Comparison of ENCODE assay signal across 8 mouse cellular contexts in the genomic region with DNA sequence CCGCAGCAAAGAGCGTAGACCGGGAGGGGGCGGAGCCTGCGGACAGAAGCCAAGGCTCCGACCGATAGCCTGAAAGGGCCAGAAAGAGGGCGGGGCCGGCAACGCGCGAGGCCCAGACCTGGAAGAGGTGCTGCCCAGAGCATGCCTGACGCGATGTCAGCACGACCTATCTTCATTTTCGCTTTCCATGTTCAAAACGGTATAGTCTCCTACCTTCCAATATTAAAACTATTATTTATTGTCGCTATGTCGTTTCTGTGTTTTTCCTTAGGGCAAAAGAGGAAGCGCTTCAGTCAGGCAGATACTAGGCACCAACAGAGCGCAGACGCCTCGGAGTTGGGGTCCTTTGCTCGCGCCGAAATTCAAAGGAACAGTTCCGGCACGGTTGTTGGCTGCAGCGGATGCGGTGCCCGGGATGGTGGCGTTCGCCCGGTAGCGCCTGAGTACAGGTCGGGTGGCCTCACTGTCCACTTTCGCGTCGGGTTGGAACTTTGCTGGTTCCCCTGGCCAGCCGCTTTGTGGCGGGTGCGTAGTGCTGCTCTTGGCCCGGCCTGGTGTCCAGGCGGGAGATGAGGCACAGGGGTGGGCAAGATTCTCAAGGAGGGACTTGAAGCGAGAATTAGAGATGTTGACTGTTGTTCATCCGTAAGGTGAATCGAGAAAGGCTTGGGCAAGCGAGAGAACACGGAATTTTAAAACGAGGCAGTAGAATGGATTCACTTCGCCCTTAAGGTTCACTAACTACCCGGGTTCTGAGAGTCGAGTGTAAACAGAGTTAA. TPM values are rescaled to one million over a fixed set of nuclear protein-coding genes. Genes with fewer than 3 reads are reported as not detected.
DNase-seq lines count a peak whose midpoint lies in the region; ATAC-seq and TF ChIP-seq lines count a peak whose summit lies in the region.

A gene (plus strand): TSS at position 358 of the 779 bp plus-strand sequence.

- H3K4me2 ChIP-seq in embryonic facial prominence, embryonic 15.5 days (replicated peaks) = peak within 1 kb of the TSS; percentile 62
- peak within 1 kb of the TSS; percentile 73 for H3K4me2 ChIP-seq in limb, embryonic 14.5 days (replicated peaks; ENCODE audit: low read depth, low read length, severe bottlenecking)
- peak within 1 kb of the TSS; percentile 88 for H3K4me2 ChIP-seq in midbrain, postnatal 0 days (ENCODE audit: low read depth, low read length, poor library complexity, severe bottlenecking)

- ATAC-seq in embryonic facial prominence, embryonic 15.5 days (ENCODE audit: insufficient number of reproducible peaks, low FRiP score, low TSS enrichment, low read depth) = peak; percentile 98
- peak; percentile 98 for ATAC-seq in limb, embryonic 14.5 days (ENCODE audit: low FRiP score, low read depth)
- peak; percentile 98 for ATAC-seq in midbrain, postnatal 0 days (ENCODE audit: low FRiP score)

- peak within 1 kb of the TSS; percentile 88 for H3K4me3 ChIP-seq in bone marrow, adult 2 months (replicated peaks; ENCODE audit: control insufficient read depth, low read depth, low read length)
- peak within 1 kb of the TSS; percentile 79 for H3K4me3 ChIP-seq in embryonic facial prominence, embryonic 15.5 days (replicated peaks)
- peak within 1 kb of the TSS; percentile 79 for H3K4me3 ChIP-seq in limb, embryonic 14.5 days (replicated peaks; ENCODE audit: low read length)
- H3K4me3 ChIP-seq in midbrain, postnatal 0 days (ENCODE audit: low read depth, low read length) = peak within 1 kb of the TSS; percentile 75

- H3K9ac ChIP-seq in embryonic facial prominence, embryonic 15.5 days = peak within 1 kb of the TSS; percentile 58
- peak within 1 kb of the TSS; percentile 80 for H3K9ac ChIP-seq in limb, embryonic 14.5 days (ENCODE audit: low read depth, low read length, severe bottlenecking)
- H3K9ac ChIP-seq in midbrain, postnatal 0 days (replicated peaks; ENCODE audit: low read length, poor library complexity, severe bottlenecking) = peak within 1 kb of the TSS; percentile 72

- H3K4me1 ChIP-seq in bone marrow, adult 2 months (ENCODE audit: control insufficient read depth, insufficient read depth, low read length) = no peaks in the 10 kb centered on the region; the same call in 1 of the 2 replicates
- peaks cover 4% of the 10 kb centered on the region; the same call in 1 of the 2 replicates for H3K4me1 ChIP-seq in embryonic facial prominence, embryonic 15.5 days
- H3K4me1 ChIP-seq in limb, embryonic 14.5 days (ENCODE audit: control insufficient read depth, insufficient read depth, low read length) = peaks cover 5% of the 10 kb centered on the region
- H3K4me1 ChIP-seq in midbrain, postnatal 0 days (ENCODE audit: insufficient read depth, low read length) = no peaks in the 10 kb centered on the region

- no peaks in the 10 kb centered on the region for H3K9me3 ChIP-seq in embryonic facial prominence, embryonic 15.5 days (replicated peaks)
- no peaks in the 10 kb centered on the region for H3K9me3 ChIP-seq in limb, embryonic 14.5 days (ENCODE audit: control insufficient read depth, low read length)
- no peaks in the 10 kb centered on the region for H3K9me3 ChIP-seq in midbrain, postnatal 0 days (ENCODE audit: low read length)

- TF ChIP-seq POLR2A in bone marrow, adult 2 months (IDR thresholded peaks at IDR 0.05; ENCODE audit: borderline replicate concordance, control insufficient read depth, low read depth, low read length) = peak; percentile 82; the same call in 1 of the 2 replicates
- TF ChIP-seq POLR2A in limb, embryonic 14.5 days (IDR thresholded peaks at IDR 0.05; ENCODE audit: borderline replicate concordance, extremely low read depth, insufficient read depth, insufficient read length) = 0 out of 2 replicates have a peak, but pooled peaks have one; percentile 41

- WGBS in bone marrow, adult 2 months = under 1% methylated on average over 53 of the region's 53 CpGs
- under 1% methylated on average over 53 of the region's 53 CpGs for WGBS in embryonic facial prominence, embryonic 15.5 days
- WGBS in limb, embryonic 14.5 days = under 1% methylated on average over 53 of the region's 53 CpGs
- WGBS in midbrain, postnatal 0 days = under 1% methylated on average over 52 of the region's 53 CpGs

- peak within 1 kb of the TSS; percentile 60 for H3K27ac ChIP-seq in bone marrow, adult 2 months (ENCODE audit: control insufficient read depth, insufficient read depth, low read depth, low read length, poor library complexity)
- H3K27ac ChIP-seq in embryonic facial prominence, embryonic 15.5 days (replicated peaks) = peak within 1 kb of the TSS; percentile 89
- H3K27ac ChIP-seq in limb, embryonic 14.5 days (replicated peaks; ENCODE audit: low read depth, low read length) = peak within 1 kb of the TSS; percentile 83
- H3K27ac ChIP-seq in midbrain, postnatal 0 days (ENCODE audit: low read depth, low read length) = peak within 1 kb of the TSS; percentile 90

- DNase-seq in 416B (ENCODE audit: low read depth) = peak; percentile 94
- peak; percentile 90 for DNase-seq in heart, adult 8-10 months (ENCODE audit: low spot score)
- peak; percentile 96 for DNase-seq in kidney, adult 9 months
- peak; percentile 97 for DNase-seq in limb, embryonic 14.5 days (ENCODE audit: low spot score)
- peak; percentile 96 for DNase-seq in midbrain, postnatal 0 days (ENCODE audit: low spot score)
- DNase-seq in spleen, postnatal 14 days (ENCODE audit: low spot score in 2 of 2) = peak; percentile 84 to 88

- H3K36me3 ChIP-seq in embryonic facial prominence, embryonic 15.5 days = peaks cover 18% of the 10 kb centered on the region
- H3K36me3 ChIP-seq in limb, embryonic 14.5 days (ENCODE audit: control insufficient read depth, insufficient read depth, low read length) = peaks cover 19% of the 10 kb centered on the region
- H3K36me3 ChIP-seq in midbrain, postnatal 0 days (ENCODE audit: insufficient read depth, low read length) = no peaks in the 10 kb centered on the region

- no peaks in the 10 kb centered on the region for H3K27me3 ChIP-seq in embryonic facial prominence, embryonic 15.5 days
- no peaks in the 10 kb centered on the region for H3K27me3 ChIP-seq in limb, embryonic 14.5 days (ENCODE audit: control insufficient read depth, insufficient read depth, low read length)
- no peaks in the 10 kb centered on the region for H3K27me3 ChIP-seq in midbrain, postnatal 0 days (ENCODE audit: insufficient read depth, low read length)

- no peak for TF ChIP-seq CTCF in bone marrow, adult 2 months (IDR thresholded peaks at IDR 0.05; ENCODE audit: control insufficient read depth, insufficient read depth, low read length)
- peak; percentile 16; the same call in 1 of the 2 replicates for TF ChIP-seq CTCF in midbrain, postnatal 0 days (IDR thresholded peaks at IDR 0.05)

RNA-seq across cellular contexts. Expression of the gene that starts here (rescaled TPM):
- polyA plus RNA-seq in bone marrow, adult 2 months (2011; ENCODE audit: insufficient read depth, insufficient read length, low replicate concordance, missing spikeins) = 54.3 and 75.9 TPM in 2 replicates
- 140 and 147 TPM in 2 replicates for polyA plus RNA-seq in embryonic facial prominence, embryonic 15.5 days (2015; fragmentation: Nextera tagmentation; extraction: Ambion mirVana)
- 1 to 10 TPM; 1.5 to 3.6 (median 2.7) TPM for total RNA-seq in heart, adult 8-10 months (2022)
- 19.4 and 22.9 TPM in 2 replicates for polyA plus RNA-seq in limb, embryonic 14.5 days (2012; rRNA removed)
- 152 and 162 TPM in 2 replicates for polyA plus RNA-seq in limb, embryonic 14.5 days (2014; fragmentation: Nextera tagmentation; extraction: Ambion mirVana)
- 15.8 and 21.0 TPM in 2 replicates for total RNA-seq in midbrain, postnatal 0 days (2014; rRNA removed)
- 31.7 and 34.8 TPM in 2 replicates for polyA plus RNA-seq in midbrain, postnatal 0 days (2015; fragmentation: Nextera tagmentation; extraction: Ambion mirVana)

Comparison
In these comparisons a context has a peak if more than half of its experiments do, and no peak if none do; other contexts are left out.
1. Peak in every context shown above with its lines: DNase-seq, ATAC-seq, H3K4me3 ChIP-seq and H3K27ac ChIP-seq.